Mouse (Mus musculus) cortical plate, adult 2 months (tissue): Measurements from ENCODE around the gene Stmnd1.
"Not testable (repeated sequence)": the region's sequence is repeated elsewhere in the genome, so short reads cannot be mapped to it uniquely, and the experiment has no call there.

ENCODE experiments used
- CTCF ChIP-seq: fragments of 200-500 bp; IDR thresholded peaks from 2 replicates; pipeline ENCODE4 v1.5.1; 2011; ENCODE audit warnings: mild to moderate bottlenecking, control low read depth, low read length; ENCODE audit not compliant: insufficient read depth; ENCODE audit errors: extremely low read depth
- POLR2A ChIP-seq: fragments of 200-500 bp; IDR thresholded peaks from 2 replicates; pipeline ENCODE4 v1.6.1; 2011; ENCODE audit warnings: mild to moderate bottlenecking, low read length, control low read depth; ENCODE audit not compliant: insufficient read depth; ENCODE audit errors: extremely low read depth

DNA sequence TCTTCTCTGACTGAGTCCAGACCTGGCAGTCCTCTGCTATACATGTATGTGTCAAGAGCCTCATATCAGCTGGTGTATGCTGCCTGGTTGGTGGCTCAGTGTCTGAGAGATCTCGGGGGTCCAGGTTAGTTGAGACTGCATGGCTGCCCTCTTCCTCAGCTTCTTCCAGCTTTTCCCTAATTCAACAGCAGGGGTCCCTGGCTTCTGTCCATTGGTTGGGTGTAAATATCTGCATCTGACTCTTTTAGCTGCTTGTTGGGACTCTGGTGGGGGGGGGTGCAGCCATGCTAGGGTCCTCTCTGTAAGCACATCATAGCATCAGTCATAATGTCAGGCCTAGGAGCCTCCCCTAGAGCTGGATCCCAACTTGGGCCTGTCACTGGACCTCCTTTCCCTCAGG lies 62.8 kb downstream of the Stmnd1 start:
- TF ChIP-seq CTCF, POLR2A: not testable (repeated sequence)
